Mouse (Mus musculus) erythroblast, adult 5-6 weeks (primary cell): ENCODE data around the gene Gm6657. TPM values are rescaled to one million over a fixed set of nuclear protein-coding genes. Genes with fewer than 3 reads are reported as not detected.

Source experiments
- ATAC-seq: replicated peaks from 2 replicates; pipeline ENCODE4 v1.8.0; 2016; ENCODE audit warnings: moderate number of reproducible peaks, mild to moderate bottlenecking, moderate TSS enrichment, inconsistent platforms; ENCODE audit not compliant: poor library complexity, low FRiP score, severe bottlenecking
- total RNA-seq, 2 experiments: library from RNA; stranded (forward) in 1 of 2; stranded (reverse) in 1 of 2; fragments of 150-400 nt in 1 of 2; fragments of 200-764, 138-1000 nt in 1 of 2; gene quantifications; 2 replicates each; pipeline versions ENCODE4 v1.2.3 to v1.2.4; 2015 to 2017; ENCODE audit warnings: low replicate concordance in 2 of 2

Gm6657 gene
- not detected in 2 replicates for total RNA-seq (2015; ENCODE audit: low replicate concordance)
- total RNA-seq (2017; ENCODE audit: low replicate concordance) = not detected in 2 replicates

DNA sequence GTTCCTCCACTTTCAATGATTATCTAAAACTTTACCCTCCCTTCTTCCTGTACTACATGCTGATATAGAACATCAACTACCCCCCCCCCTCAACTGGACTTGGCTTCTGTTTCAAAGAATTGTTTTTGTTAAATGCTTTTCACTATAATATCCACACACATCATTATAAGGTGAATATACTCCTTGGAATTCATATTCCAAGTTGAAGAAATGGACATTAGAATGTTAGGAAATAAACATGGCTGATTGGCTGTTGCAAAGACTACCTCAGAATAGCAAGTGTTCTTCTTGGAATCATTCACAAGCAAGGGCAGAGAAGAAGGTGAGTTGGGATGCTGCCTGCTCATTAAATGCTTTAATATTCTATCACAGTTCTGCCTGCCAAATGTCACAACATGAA lies at the start of gene Gm6657:
Gene Gm6657, plus strand, starts transcription at position 301 of the 400 bp plus-strand sequence.
- ATAC-seq = no peak

GRCm38 (mm10) chr12:78153308-78154002 lies 40.6 kb upstream of the Gm6657 start:
- no peak for ATAC-seq

GRCm38 (mm10) chr12:78170178-78170577 lies 23.9 kb upstream of the Gm6657 start:
- no peak for ATAC-seq

GRCm38 (mm10) chr12:78173945-78174344 lies 20.1 kb upstream of the Gm6657 start:
- no peak for ATAC-seq

- ATAC-seq = no peak
Observed at GRCm38 (mm10) chr12:78174671-78175070, 19.4 kb upstream of the Gm6657 start.

GRCm38 (mm10) chr12:78181452-78181851 lies 12.6 kb upstream of the Gm6657 start:
- no peak for ATAC-seq

DNA sequence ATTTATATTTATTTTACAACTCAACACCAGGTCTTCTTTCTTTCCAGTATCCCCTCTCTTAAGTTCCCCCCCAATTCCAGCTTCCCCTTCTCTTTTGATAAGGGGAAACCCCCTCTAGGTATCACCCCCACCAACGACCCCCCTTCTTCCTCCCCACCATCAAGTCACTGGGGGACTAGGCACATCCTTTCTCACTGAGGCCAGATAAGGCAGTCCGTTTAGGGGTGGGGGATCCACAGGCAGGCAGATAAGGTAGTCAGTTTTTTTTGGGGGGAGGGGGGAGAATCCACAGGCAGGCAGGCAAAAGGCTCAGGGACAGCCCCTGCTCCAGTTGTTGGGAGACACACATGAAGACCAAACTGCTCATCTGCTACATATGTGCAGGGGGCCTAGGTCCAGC lies 1.3 kb downstream of the Gm6657 start:
- ATAC-seq = no peak

DNA sequence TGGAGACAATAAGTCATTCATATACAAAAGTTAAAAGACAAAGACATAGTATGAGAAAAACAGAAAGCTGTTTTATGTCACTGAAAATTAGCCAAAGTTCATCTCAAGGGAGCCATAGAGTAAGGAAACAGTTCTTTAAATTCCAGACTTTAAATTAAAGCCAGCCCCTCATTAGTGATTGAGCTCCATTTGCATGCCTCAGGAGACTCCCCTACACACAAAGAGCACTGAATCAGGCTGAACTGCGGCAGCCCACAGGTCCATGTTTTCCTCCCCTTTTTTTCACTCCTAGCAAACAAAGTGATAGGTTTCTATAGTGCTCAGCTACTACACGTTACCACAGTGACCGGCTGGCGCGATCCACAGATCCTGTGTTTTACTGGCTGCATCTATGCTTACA lies 9.6 kb downstream of the Gm6657 start:
- ATAC-seq = no peak

DNA sequence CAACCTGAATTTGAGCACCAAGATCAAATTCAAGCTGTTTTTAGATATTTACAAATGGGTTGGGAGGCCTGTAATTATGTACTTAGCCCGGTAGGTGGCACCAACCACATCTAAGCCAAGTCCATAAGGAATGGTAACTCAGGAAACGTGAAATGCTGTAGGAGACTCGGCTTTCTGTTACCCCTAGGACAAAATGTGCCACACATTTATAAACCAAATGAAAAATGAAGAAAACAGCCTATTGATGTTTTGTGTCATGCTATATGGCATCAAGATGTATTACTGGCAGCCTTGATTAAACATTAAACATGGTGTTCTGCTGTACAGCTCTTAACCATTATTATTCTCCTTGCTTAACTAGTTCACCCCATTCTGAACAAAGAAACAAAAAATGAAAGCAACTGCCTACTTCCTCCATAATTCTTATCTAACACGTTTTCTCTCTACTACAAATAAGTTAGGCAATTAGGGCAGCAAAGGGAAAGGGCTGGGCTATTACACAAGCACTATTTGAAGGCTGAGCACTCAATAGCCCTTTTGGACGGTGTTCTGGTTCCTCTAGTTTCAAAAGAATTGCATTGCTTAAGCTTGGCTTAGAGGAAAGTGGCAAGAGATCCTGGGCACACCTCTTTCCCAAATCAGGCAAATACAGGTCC lies 12.0 kb downstream of the Gm6657 start:
- peak; percentile 60; the same call in 1 of the 2 replicates for ATAC-seq

GRCm38 (mm10) chr12:78206571-78206960 lies 12.5 kb downstream of the Gm6657 start:
- no peak for ATAC-seq

GRCm38 (mm10) chr12:78209856-78210255 lies 15.8 kb downstream of the Gm6657 start:
- no peak for ATAC-seq

DNA sequence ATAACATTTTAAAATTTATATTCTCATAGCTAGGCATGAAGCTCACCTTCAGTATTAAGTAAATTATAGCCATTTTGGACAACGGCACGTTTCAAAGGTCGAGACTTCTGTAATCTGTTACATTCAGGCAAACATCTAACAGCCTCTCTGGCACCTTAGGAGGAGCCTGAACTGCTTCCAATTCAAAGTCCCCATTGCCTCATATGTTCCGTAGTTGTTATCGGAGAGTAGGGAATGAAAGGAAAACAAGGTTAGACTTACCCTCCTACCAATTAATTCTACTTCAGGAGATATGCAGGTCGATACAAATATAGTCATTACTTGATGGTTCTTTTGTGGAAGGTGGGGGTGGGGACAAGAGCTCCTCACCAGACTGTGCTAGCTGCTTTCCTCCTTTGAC lies 21.4 kb downstream of the Gm6657 start:
- no peak for ATAC-seq

DNA sequence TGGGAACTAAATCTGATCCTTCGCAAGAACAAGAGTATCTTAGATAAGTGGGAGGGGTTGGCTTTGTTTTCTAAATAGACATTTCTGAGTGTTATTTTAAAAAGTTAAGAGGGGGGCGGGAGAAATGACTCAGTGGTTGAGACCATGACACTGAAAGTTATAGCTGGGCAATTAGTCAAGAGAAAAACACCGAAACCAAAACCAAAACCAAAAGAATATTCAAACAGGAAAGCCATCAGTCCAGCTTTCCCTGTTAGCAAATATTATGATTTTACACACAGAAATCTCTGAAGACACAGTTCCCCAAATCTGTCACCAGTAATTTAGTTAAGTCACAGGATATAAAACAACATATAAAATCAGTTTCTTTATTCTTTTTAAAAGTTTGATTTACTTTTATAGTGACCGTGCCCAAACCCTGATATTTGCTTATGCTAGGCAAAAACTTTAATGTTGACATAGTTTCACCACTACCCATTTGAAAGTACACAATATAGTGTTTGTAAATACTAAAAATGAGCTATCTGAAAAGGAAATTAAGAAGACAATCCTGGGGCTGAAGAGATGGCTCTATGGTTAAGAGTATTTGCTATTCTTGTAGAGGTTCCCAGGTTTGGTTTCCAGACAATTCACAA lies 25.3 kb downstream of the Gm6657 start:
- ATAC-seq = no peak

- peak; percentile 88 for ATAC-seq
Observed at GRCm38 (mm10) chr12:78225707-78226518, 31.9 kb downstream of the Gm6657 start, which contains the start of gene Gphn. TSS of gene Gphn (plus strand) at chr12:78226379.

DNA sequence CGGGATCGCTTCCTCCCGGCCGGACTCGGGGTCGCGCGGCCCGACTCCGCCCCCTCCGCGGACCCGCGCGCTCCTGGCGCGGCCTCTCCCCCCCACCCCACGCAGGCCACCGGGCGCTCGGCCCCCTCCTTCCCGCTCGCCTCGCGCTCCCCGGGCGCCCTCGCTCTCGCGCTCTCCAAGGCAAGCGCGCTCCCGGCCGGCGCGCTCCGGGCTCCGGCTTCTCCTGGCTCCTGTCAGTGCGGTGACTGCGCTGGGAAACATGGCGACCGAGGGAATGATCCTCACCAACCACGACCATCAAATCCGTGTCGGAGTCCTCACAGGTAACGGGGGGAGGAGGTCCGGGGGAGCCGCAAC lies 32.5 kb downstream of the Gm6657 start:
- 0 out of 2 replicates have a peak, but pooled peaks have one; percentile 35 for ATAC-seq

GRCm38 (mm10) chr12:78227021-78227932 lies 33.2 kb downstream of the Gm6657 start:
- no peak for ATAC-seq

- ATAC-seq = no peak
Observed at GRCm38 (mm10) chr12:78228139-78228538, 34.1 kb downstream of the Gm6657 start.

GRCm38 (mm10) chr12:78232560-78232959 lies 38.5 kb downstream of the Gm6657 start:
- no peak for ATAC-seq

DNA sequence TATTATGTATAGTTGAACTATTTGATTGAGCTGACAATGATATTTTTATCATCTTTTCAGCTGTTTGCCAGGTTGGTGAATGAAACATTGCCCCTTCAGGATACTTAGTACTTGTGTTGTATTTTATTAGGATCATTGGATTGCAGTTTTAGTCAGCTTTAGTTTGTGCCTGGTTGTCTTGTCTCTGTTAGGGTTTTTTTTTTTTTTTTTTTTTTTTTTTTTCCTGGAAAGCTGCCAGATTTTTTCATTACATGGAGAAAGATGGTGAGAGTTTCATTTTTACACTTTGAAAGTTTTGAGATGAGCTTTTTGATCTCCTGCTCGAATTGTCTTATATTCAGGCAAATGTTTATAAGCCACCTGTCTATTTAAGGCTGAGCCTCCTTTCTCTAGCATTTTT lies 54.3 kb downstream of the Gm6657 start:
- no peak for ATAC-seq
